Mouse (Mus musculus) telencephalon, adult 2 months (tissue): Measurements from ENCODE around the gene Hmgcs1.
"Not testable (repeated sequence)": the region's sequence is repeated elsewhere in the genome, so short reads cannot be mapped to it uniquely, and the experiment has no call there.

Source experiments
- DNase-seq: peaks from one replicate; pipeline ENCODE4 v3.0.0-alpha.2; 2011; ENCODE audit warnings: low read depth, low spot score

Hmgcs1 gene

GRCm38 (mm10) chr13:119690039-119690728, at the start of gene Hmgcs1:
Gene Hmgcs1, plus strand, starts transcription at chr13:119690379.
- DNase-seq: peak; percentile 100

DNA sequence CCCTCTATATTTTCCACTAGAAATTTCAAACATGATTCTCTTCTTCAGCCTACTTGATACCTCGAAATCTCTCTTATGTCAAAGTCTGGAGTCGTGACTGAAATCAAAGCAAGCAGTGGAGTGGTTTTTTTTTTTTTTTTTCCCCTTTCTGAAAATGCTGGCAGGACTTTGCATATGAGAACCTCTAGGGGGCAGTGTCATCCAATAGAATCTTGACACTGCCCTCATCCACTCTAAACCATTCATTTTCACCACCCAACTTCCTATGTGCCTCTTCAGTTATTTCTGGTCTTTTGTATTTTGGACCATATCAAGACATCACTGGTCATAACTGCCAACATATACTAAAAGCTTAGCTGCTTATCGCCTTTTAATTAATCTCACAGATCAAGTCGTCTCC, 49.7 kb upstream of the Hmgcs1 start:
- no peak for DNase-seq

DNA sequence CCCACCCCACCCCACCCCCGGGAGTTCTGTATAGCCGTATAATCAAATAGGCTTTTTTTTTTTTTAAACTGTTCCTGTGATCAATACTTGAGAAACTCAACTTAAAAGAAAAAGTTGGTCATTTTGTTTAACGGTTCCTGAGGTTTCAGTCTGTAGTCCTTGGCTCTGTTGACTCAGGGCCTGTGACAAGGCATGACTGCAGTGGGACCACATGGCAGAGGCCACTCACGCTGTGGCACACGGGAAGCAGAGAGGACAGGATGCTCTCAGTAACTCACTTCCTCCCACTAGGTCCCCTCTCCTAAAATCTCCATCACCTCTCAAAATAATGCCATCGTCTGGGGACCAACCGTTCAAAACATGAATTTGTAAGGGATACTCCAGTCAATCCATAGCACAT, 49.0 kb upstream of the Hmgcs1 start:
- no peak for DNase-seq

DNA sequence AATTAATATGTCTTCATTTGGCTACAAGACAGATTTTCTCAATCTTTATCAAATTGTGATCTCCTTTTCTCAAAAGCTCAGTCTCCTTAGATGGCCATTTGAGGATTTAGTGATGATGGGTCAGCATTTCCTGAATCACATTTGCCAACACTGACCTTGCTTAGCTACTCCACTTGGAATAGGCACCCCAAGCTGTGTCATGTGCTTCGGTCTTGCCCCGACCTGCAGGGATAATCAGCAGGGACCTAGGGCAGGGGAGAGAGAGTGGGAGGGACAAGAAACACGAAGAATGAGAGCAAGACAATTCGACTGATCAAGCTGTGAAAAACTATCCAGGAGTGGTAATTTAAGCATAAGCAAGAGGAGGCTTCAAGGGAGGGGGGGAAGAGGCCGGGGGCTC, 45.4 kb upstream of the Hmgcs1 start:
- no peak for DNase-seq

- no peak for DNase-seq
Observed at GRCm38 (mm10) chr13:119646511-119646910, 43.7 kb upstream of the Hmgcs1 start.

DNA sequence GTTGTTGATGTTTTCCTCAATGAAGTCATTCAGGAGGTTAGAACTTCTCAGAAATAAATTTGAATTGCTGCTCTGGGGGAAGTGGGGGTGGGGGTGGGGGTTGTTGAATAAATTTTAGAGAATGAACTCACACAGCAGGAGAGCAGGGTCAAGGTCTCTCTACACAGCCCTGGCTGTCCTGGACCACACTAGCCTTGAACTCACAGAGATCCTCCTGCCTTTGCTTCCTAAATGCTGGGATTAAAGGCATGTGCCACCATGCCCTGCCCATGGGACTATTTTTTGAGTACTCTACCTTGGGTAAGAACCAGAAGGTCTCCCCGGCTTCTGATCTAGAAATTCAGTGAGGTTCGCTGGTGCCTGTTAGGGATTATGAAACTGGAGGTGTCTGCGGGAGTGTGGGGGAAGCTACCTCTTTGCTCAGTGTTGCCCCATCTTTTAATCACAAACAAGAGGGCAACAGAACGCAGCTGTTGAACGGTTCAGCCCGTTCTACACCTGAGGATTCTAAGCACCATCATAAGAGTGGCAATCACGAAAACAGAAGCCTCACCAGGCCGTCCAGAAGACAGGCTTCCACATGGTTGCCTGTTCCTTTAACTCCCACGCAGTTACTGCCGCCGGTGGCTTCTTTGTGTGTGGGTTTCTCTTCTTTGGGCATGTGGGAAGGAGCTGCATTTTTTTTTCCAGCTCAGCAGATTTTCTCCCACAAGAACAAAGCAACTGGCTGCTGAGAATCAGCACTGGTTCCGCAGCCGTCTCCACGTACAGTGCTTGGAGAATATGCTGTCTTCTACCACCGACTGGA, 41.1 kb upstream of the Hmgcs1 start:
- peak; percentile 93 for DNase-seq

DNA sequence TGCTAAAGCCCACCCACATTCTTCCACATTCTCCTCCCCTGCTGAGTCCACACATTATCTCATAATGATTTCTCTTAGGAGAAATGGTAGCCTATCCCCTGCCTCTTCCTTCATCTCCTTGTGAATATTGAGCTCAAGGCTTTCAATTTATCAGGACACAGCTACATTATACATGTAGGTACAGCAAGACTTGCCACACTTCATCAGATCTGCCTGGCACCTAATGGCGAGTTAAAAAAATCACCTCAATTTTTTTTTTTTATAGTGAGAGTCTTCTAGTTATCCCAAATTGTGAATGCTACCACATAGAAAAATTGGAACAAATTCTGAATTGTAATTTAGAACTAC, 40.5 kb upstream of the Hmgcs1 start:
- DNase-seq: no peak

GRCm38 (mm10) chr13:119654734-119655133, 35.4 kb upstream of the Hmgcs1 start:
- peak; percentile 67 for DNase-seq

- DNase-seq: no peak
Observed at GRCm38 (mm10) chr13:119656246-119656645, 33.9 kb upstream of the Hmgcs1 start.

DNA sequence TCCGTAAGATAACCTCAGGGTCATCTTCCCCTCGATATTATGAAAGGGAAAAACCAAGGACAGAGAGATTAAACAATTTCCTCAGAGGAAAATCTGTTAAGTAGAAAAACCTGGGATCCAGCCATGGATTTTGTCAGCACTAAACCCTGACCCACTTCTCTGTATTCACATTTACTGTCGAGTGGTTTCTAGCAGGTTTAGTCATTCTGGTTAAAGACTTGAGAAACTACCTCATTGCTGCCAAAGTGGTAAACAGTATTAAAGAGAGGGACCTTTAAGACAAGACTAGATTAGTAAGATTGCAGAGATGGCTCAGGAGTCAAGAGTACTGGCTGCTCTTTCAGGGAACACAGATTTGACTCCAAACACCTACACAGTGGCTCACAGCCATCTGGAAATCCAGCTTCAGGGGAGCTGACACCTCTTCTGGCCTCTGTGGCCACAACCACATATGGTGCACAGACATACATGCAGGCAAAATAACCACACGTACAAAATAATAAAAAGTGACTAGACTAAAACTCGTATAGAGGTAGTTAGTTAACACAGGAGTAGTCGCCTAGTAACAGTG, 33.2 kb upstream of the Hmgcs1 start:
- DNase-seq: no peak

GRCm38 (mm10) chr13:119661420-119661819, 28.8 kb upstream of the Hmgcs1 start:
- DNase-seq: not testable (repeated sequence)

DNA sequence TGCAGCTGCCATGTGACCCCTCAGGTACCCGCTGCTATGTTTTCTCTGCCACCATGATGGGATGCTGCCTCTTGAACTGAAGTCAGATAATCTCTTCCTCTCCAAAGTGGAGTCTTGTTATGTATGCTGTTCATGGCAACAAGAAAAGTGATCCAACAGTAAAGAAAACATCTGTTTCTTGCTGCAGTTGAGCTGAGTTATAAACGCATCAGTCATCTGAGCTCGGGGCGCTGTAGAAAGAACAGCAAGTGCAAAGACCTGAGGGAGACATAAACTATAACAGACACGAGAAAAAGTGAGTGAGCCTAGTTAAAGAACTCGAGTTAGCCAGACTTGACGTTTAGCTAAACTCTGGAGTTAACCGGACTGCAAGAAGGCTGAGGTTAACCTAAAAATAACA, 11.4 kb upstream of the Hmgcs1 start:
- no peak for DNase-seq

DNA sequence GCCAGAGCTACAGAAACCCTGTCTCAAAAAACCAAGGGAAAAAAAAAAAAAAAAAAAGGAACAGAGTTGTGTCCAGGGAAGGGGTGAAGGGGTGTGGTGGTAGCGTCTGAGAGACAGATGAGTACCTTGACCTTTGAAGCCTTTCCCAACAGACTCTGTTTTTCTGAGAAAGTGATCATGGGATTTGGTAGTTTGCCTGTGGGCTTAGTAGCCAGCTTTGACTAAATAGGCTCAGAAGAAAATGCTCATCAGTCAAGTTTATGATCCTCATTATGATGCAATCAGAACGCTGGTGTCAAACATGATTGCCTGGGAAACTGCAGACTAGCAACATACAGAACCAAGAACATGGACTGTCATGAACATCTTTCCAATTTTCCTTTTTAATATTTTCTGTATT, 10.5 kb upstream of the Hmgcs1 start:
- DNase-seq: no peak

- DNase-seq: no peak
Observed at GRCm38 (mm10) chr13:119681161-119681560, 9.0 kb upstream of the Hmgcs1 start.

GRCm38 (mm10) chr13:119684416-119685177, 5.6 kb upstream of the Hmgcs1 start:
- DNase-seq: no peak

- no peak for DNase-seq
Observed at GRCm38 (mm10) chr13:119689709-119690038, 505 bp upstream of the Hmgcs1 start.

DNA sequence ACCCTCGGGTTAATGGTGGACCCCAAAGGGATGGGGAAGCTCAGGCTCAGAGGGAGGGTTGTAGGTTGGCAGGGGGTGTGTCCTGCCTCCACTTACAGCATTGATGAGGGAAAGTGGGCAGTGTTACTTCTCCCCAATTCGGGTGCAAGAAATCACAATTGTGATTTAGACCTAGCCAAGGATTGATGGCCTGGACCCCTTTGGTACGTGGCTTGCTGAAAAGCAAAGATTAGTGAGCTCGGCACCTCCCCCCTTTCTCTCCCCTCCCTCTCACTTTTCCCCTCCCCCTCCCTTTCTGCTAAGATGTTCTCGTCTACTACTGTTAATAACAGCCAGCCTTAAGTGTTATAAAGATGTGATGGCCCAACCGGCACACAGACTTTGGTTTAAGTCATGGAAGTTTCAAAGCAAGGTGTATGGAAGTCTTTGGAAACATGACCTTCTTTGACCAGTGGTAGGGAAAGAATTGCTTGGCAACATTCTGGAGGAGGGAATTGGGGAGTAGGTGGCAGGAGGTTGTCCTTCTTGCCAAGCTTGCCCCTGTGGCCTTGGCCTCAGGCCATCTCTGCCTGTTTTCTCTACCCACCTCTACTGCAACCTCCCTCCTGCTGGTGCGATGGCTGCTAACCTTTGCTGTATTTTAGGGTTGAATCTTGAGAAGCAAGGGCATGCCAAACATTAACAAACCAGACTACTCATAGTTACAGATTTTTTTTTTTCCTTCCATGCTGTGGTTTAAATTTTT, 869 bp downstream of the Hmgcs1 start:
- no peak for DNase-seq

- not testable (repeated sequence) for DNase-seq
Observed at GRCm38 (mm10) chr13:119691958-119692357, 1.8 kb downstream of the Hmgcs1 start.

DNA sequence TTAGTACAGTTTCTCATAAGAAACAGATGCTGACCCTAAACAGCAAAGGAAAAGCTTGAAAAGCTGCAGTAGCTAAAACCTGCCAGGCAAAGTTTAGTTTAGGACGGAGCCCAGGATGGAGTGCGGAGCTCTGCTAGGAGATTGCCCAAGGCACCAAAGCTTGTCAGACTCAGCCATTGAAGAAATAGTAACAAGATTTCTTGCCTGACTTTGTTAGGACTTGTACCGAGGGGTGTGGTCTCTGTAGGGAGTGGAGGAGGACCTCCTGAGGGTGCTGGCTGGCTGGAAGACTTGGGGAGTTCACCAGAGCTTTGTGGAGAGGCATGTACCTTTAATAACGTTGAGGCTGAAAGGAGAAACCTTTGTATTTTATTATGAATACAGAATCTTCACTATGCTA, 5.5 kb downstream of the Hmgcs1 start:
- DNase-seq: no peak

DNA sequence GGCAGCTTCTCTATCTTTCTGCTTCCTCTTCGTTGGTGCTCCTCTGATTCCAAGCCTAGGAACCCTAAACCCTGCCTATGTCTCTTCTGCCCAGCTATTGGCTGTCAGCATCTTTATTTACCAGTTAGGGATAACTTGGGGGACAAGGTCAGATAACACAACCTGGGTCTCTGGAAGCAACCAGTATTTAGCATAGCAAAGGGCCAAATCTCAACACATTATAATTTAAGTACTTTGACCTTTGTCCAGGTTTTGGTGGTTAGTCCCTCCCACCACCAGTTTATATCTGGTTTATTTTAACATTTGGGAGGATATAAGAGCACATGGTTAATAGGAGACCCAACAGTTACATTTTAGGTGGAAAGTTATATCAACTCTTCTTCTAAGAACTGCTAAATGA, 6.3 kb downstream of the Hmgcs1 start:
- DNase-seq: no peak

DNA sequence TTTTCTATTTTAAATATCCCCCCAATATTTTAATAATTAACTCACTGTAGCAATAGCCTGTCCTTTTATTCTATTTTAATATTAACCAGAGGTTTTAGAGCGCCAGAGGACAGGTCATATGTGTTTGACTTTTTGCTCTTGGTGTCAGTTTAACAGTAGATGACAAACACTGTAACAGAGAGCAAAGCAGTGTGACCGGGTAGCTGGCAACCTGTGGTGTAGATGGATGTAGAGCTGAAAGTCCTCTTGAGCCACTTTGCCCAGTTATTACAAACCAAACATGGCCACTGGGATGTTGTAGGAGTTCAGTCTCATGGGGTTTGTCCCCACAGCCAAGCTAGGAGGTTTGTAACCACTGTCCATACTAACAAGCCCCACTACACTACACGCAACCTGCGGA, 8.3 kb downstream of the Hmgcs1 start:
- no peak for DNase-seq

- no peak for DNase-seq
Observed at GRCm38 (mm10) chr13:119704280-119704679, 14.1 kb downstream of the Hmgcs1 start.
